Mouse (Mus musculus) forebrain, embryonic 15.5 days (tissue): ENCODE measurements around the gene Dvl3. TPM values are rescaled to one million over a fixed set of nuclear protein-coding genes. Genes with fewer than 3 reads are reported as not detected.
"Not testable (repeated sequence)": the region's sequence is repeated elsewhere in the genome, so short reads cannot be mapped to it uniquely, and the experiment has no call there.

Experiments used
- ATAC-seq: fragments of 200-750 bp; cut with Nextera tagmentation; replicated peaks from 2 replicates; pipeline ENCODE4 v1.8.0; 2017; ENCODE audit warnings: mild to moderate bottlenecking, moderate TSS enrichment, moderate library complexity
- H3K27ac ChIP-seq: fragments of 300-500 bp; sonication (generic); replicated peaks from 2 replicates; pipeline ENCODE4 v1.5.1; 2015; ENCODE audit warnings: mild to moderate bottlenecking, inconsistent platforms
- H3K27me3 ChIP-seq: fragments of 300-500 bp; sonication (generic); 2 replicates; pipeline ENCODE4 v1.6.1; 2015; ENCODE audit warnings: inconsistent platforms
- H3K36me3 ChIP-seq: fragments of 300-500 bp; sonication (generic); 2 replicates; pipeline ENCODE4 v1.6.1; 2015; ENCODE audit warnings: mild to moderate bottlenecking, inconsistent platforms
- H3K4me1 ChIP-seq: fragments of 300-500 bp; sonication (generic); 2 replicates; pipeline ENCODE4 v1.6.1; 2015; ENCODE audit warnings: inconsistent platforms
- H3K4me2 ChIP-seq: fragments of 300-500 bp; sonication (generic); replicated peaks from 2 replicates; pipeline ENCODE4 v1.6.1; 2015; ENCODE audit warnings: mild to moderate bottlenecking, inconsistent platforms
- H3K4me3 ChIP-seq: fragments of 300-500 bp; sonication (generic); 2 replicates; pipeline ENCODE4 v1.5.1; 2015; ENCODE audit warnings: mild to moderate bottlenecking, inconsistent platforms
- H3K9ac ChIP-seq: fragments of 300-500 bp; sonication (generic); replicated peaks from 2 replicates; pipeline ENCODE4 v1.6.1; 2015; ENCODE audit warnings: mild to moderate bottlenecking, inconsistent platforms
- H3K9me3 ChIP-seq: fragments of 300-500 bp; sonication (generic); 2 replicates; pipeline ENCODE4 v1.6.1; 2016; ENCODE audit warnings: inconsistent platforms
- WGBS: fragments of 180-500 bp; shearing (Covaris S2); methylation state at CpG from one replicate; pipeline ENCODE4 v1.1.7; 2015; ENCODE audit warnings: mixed read lengths; 5-methylcytosine and 5-hydroxymethylcytosine counted together
- polyA plus RNA-seq: library from polyadenylated mRNA; unstranded; fragments of >200 nt; fragmentation: Nextera tagmentation; extraction: Ambion mirVana; gene quantifications from 2 replicates; pipeline ENCODE4 v1.2.1, GENCODE M21; 2015

Dvl3 gene
- polyA plus RNA-seq, 1 experiment from 2014 or later = 33.7 TPM

DNA sequence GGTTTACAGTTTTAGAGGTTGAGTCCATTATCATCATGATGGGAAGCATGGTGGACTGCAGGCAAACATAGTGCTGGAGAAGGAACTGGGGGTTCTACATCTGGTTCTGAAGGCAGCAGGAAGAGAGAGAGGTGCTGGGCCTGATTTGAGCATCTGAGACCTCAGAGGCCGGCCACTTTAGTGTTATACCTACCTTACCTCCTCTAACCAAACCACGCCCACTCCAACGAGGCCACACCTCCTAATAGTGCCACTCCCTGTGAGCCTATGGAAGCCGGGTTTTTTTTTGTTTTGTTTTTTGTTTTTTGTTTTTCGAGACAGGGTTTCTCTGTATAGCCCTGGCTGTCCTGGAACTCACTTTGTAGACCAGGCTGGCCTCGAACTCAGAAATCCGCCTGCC is 33.1 kb upstream of the Dvl3 start:
- not testable (repeated sequence) for H3K9me3 ChIP-seq, ATAC-seq, H3K27ac ChIP-seq, H3K4me2 ChIP-seq, H3K4me1 ChIP-seq, H3K4me3 ChIP-seq, H3K9ac ChIP-seq, H3K36me3 ChIP-seq, H3K27me3 ChIP-seq
- WGBS = 91% methylated on average over 7 of the region's 7 CpGs

DNA sequence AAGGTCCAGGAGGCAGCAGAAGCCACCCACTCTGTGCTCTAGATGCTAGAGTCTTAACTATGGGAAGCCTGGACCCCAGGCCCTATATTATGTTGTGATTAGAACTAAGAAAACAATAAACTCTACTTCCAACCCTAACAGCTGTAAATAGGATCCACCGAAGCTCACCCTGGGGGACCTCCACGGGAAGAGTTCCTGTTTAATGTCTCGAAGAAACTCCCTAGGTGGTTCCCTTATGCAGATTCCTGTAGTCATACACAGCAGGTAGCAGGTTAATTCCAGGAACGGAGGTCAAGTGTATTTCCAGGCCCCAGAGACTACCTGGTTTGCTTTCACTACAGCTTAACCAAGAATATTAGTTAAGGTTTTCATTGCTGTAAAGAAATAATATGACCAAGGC is 31.7 kb upstream of the Dvl3 start:
- H3K27ac ChIP-seq = no peak overlapping the region
- no peaks in the 10 kb centered on the region for H3K36me3 ChIP-seq
- no peaks in the 10 kb centered on the region for H3K27me3 ChIP-seq
- no peak for ATAC-seq
- no peak overlapping the region for H3K4me3 ChIP-seq
- no peak overlapping the region for H3K4me2 ChIP-seq
- no peaks in the 10 kb centered on the region for H3K9me3 ChIP-seq
- no peaks in the 10 kb centered on the region for H3K4me1 ChIP-seq
- H3K9ac ChIP-seq = no peak overlapping the region
- 42% methylated on average over 4 of the region's 4 CpGs for WGBS

DNA sequence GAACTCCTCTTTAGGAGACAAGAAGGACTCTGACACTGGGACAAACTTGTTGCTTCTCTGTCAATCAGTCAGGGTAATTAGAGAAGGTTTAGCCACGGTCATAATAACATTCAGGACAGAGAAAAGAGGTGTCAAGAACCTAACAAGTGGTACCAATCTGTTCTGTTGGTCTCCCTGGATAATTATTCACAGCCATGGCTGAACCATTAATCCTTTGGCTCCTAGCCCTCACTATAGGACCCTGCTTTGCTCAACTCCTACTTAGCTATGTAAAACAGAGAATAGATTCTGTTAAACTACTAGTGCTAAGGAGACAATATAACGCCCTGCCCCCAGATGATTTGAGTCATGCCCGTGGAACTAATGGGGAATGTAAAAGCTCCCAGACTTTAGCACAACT is 30.7 kb upstream of the Dvl3 start:
- Histone ChIP-seq H3K4me2 (no peak overlapping the region), H3K9me3 (no peaks in the 10 kb centered on the region), H3K4me1 (no peaks in the 10 kb centered on the region), H3K4me3 (no peak overlapping the region), H3K27me3 (no peaks in the 10 kb centered on the region), H3K27ac (no peak overlapping the region), H3K36me3 (no peaks in the 10 kb centered on the region), H3K9ac (no peak overlapping the region)
- ATAC-seq = no peak
- WGBS = 44% methylated on average over 3 of the region's 3 CpGs

DNA sequence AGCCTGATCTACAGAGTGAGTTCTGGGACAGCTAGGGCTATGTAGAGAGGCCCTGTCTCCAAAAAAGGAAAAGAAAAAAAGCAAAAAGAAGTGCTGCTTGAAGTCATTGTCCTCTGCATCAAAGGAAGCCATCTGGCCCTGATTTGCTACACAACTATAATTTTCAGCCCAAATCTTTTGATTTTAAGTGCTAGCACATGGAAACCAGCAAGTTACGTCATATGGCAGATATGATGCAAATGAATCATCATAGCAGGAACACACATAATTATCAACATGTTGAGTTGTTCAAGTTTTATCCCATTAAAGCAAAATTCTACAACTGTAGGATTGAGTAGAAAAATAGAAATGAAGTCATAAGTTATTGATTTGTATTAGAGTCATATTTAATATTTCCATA is 28.6 kb upstream of the Dvl3 start:
- Histone ChIP-seq H3K4me2 (no peak overlapping the region), H3K4me1 (no peaks in the 10 kb centered on the region), H3K36me3 (no peaks in the 10 kb centered on the region), H3K4me3 (no peak overlapping the region), H3K9me3 (no peaks in the 10 kb centered on the region), H3K27ac (no peak overlapping the region), H3K9ac (no peak overlapping the region), H3K27me3 (no peaks in the 10 kb centered on the region)
- 86% methylated on average over 1 of the region's 1 CpGs for WGBS
- no peak for ATAC-seq

DNA sequence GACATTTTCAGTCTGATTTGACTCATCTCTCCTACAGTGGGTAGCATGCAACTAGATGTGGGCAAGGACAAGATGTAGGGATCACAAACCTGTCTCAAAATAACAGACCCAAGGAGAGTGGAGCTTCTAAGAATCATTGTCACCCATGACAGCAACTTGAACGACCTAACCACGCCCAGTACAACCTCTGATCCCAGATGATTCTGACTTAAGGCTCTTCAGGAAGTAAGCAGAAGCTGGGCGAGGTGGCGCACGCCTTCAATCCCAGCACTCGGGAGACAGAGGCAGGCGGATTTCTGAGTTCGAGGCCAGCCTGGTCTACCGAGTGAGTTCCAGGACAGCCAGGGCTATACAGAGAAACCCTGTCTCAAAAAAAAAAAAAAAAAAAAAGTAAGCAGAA is 28.0 kb upstream of the Dvl3 start:
- not testable (repeated sequence) for H3K27me3 ChIP-seq, ATAC-seq, H3K9me3 ChIP-seq, H3K4me3 ChIP-seq, H3K27ac ChIP-seq, H3K4me2 ChIP-seq, H3K4me1 ChIP-seq, H3K9ac ChIP-seq, H3K36me3 ChIP-seq
- WGBS = 86% methylated on average over 9 of the region's 9 CpGs

DNA sequence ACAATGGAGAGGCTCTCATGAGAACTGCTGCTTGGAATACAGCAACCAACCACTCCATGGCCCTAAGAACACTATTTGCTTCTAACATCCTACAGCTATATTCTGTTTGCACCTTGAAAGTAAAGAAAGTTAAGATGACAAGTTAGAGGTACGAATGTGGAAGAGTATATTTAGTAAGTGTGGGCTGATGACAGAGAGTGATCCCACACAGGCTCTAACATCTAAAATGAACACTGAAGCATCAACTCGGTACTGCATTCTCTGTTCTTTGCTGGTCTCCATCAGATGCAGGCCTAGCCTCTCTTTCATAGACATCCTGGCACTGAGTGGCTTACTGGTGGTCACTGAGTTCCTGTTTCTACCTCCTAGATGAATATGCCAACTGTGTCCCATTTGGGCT is 27.5 kb upstream of the Dvl3 start:
- Histone ChIP-seq H3K27ac (no peak overlapping the region), H3K4me3 (no peak overlapping the region), H3K4me2 (no peak overlapping the region), H3K9me3 (no peaks in the 10 kb centered on the region), H3K9ac (no peak overlapping the region), H3K4me1 (no peaks in the 10 kb centered on the region), H3K36me3 (no peaks in the 10 kb centered on the region), H3K27me3 (no peaks in the 10 kb centered on the region)
- no peak for ATAC-seq
- WGBS = 75% methylated on average over 2 of the region's 2 CpGs

DNA sequence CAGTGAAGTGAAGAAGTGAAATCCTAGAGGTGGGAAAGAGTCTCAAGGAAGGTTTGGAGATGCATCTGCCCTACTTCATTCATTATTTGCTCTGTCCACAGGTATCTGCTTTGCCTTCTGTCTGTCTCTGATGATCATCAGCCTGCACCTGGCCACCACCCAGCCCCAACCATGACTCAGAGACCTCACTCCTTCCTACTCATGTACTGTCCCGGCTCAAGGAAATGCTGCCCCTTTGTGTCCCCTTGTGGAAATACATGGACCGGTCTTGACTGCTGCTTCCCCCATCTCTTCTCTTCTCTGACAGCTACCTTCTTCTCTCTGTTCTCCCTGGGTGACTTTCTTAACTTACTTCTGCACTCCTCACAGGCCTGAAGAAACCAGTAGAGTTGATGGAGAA is 26.2 kb upstream of the Dvl3 start:
- H3K4me1 ChIP-seq = no peaks in the 10 kb centered on the region
- H3K4me2 ChIP-seq = no peak overlapping the region
- 57% methylated on average over 2 of the region's 2 CpGs for WGBS
- H3K27ac ChIP-seq = no peak overlapping the region
- H3K27me3 ChIP-seq = no peaks in the 10 kb centered on the region
- H3K9me3 ChIP-seq = no peaks in the 10 kb centered on the region
- H3K36me3 ChIP-seq = no peaks in the 10 kb centered on the region
- no peak for ATAC-seq
- no peak overlapping the region for H3K9ac ChIP-seq
- H3K4me3 ChIP-seq = no peak overlapping the region

DNA sequence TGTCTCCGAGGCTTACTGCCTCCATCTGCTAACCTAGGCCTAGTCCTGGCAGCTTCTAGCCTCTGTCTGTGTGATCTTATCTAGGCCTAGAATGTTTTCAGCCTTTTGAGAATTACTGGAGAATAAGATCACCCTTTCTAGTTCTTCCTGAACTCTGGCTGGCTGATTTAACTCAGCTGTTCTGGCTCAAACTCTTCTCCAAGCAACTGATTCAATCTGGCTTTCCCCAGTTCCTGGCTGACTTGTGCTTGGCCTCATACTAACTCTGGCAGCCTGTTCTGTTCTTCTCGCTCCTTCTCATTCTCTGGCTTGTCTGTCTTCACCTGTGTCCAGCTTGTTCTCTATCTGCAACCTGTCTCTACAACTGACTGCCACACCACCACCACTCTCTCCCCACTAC is 25.5 kb upstream of the Dvl3 start:
- no peak for ATAC-seq
- no peaks in the 10 kb centered on the region for H3K4me1 ChIP-seq
- H3K27me3 ChIP-seq = 0 out of 2 replicates have a peak, but pooled peaks cover 6% of the 10 kb centered on the region
- no peak overlapping the region for H3K27ac ChIP-seq
- H3K4me2 ChIP-seq = no peak overlapping the region
- H3K4me3 ChIP-seq = no peak overlapping the region
- no peak overlapping the region for H3K9ac ChIP-seq
- H3K9me3 ChIP-seq = no peaks in the 10 kb centered on the region
- no peaks in the 10 kb centered on the region for H3K36me3 ChIP-seq
- 84% methylated on average over 2 of the region's 2 CpGs for WGBS

DNA sequence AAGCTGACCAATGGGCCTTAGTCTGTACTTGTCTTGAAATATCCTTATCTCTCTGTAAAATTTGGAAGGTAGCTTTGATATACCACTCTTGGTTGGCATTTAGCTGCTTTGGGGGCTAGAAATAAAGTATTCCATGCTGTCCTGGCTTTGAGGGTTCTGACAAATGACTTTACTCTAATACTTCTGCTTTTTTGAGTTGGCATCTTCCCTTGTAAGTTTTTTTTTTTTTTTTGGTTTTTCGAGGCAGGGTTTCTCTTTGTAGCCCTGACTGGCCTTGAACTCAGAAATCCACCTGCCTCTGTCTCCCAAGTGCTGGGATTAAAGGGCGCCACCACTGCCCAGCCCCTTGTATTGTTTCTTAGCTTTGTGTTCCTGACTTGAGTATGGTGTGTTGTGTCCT is 23.3 kb upstream of the Dvl3 start:
- no peak overlapping the region for H3K9ac ChIP-seq
- H3K4me1 ChIP-seq = peaks cover 13% of the 10 kb centered on the region
- no peak for ATAC-seq
- 0 out of 2 replicates have a peak, but pooled peaks cover 15% of the 10 kb centered on the region for H3K27me3 ChIP-seq
- 78% methylated on average over 2 of the region's 2 CpGs for WGBS
- H3K4me2 ChIP-seq = no peak overlapping the region
- no peak overlapping the region for H3K4me3 ChIP-seq
- H3K9me3 ChIP-seq = no peaks in the 10 kb centered on the region
- no peak overlapping the region for H3K27ac ChIP-seq
- no peaks in the 10 kb centered on the region for H3K36me3 ChIP-seq

DNA sequence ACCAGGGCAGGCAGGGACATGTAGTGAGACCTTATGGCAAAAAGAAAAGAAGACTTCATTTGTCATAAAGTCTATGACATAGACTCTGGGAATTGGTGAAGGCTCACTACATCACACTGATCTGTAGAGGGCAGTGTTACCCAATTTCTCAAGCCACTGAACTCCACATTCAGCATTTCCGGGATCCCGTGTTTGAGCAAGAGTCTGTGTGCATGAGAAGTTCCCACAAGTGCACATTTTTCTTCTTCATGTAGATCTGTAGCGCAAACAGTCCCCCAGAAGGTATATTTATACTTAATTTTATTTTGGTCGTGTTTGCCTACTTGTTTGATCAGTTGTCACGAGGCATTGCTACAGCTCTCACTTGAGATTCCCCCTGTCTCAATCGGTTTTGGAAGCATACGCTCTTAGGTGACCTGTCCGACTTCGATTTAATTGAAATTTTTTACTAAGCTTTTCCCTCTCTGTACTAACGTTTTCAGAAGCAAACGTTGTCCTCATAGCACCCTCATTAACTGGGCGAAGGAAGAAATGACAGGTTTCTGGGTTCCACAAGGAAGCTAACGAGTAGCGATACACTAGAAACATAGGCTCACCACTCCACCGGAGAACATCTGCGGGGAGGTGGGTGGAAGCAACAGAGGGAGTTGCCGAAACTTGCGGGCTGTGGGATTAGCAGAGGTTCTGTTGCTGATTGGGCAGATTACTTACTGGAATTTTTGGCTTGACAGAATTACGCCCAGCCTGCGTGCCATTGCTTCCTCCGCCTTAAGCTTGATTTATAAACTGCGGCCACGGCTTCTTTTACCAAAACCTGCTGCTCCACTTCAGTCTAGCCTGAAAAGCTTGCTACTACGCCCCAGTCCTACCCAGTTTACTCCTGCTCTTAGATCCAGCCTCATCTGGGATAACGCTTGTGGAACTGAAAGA is 19.8 kb upstream of the Dvl3 start:
- peaks cover 23% of the 10 kb centered on the region for H3K4me1 ChIP-seq
- WGBS = 21% methylated on average over 25 of the region's 25 CpGs
- ATAC-seq = peak; percentile 46
- H3K9ac ChIP-seq = no peak overlapping the region
- H3K27ac ChIP-seq = no peak overlapping the region
- H3K36me3 ChIP-seq = peaks cover 10% of the 10 kb centered on the region
- peak overlapping the region; percentile 20 for H3K4me3 ChIP-seq
- no peaks in the 10 kb centered on the region for H3K9me3 ChIP-seq
- H3K4me2 ChIP-seq = peak overlapping the region; percentile 41
- H3K27me3 ChIP-seq = 0 out of 2 replicates have a peak, but pooled peaks cover 15% of the 10 kb centered on the region

DNA sequence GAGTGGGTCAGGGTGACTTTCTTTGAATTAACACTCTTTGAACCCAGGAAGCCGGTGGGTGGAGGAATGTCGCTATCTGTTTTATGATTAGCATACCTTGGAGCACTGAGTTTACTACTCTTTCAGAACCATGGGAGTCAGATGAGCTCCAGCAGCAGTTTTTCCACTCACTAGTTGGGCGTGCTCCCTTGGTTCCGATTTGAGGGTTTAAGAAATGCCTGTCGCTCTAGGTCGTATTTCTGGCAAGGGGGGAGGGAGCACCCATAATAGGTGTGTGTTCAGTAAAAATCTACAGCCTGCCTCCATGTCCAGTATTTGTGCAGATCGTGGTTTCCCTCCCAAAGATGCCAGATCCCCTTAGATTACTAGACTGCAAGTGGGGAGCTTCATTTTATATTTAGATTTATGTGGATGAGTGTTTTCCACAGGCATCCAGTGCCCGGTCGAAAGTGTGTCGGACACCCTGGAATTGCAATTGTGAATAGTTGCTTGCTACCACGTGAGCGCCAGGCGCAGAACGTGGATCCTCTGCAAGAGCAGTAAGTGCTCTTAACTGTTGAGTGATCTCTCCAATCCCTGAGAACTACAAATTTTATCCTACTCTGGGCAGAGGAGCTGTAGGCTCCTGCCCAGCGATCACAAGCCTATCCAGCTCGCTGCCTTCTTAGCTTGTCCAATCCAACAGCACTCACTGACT is 18.7 kb upstream of the Dvl3 start:
- H3K4me2 ChIP-seq = peak overlapping the region; percentile 85
- peaks cover 23% of the 10 kb centered on the region for H3K4me1 ChIP-seq
- H3K9ac ChIP-seq = peak overlapping the region; percentile 93
- H3K27ac ChIP-seq = peak overlapping the region; percentile 85
- peak overlapping the region; percentile 81 for H3K4me3 ChIP-seq
- ATAC-seq = no peak
- H3K36me3 ChIP-seq = peaks cover 22% of the 10 kb centered on the region
- 0 out of 2 replicates have a peak, but pooled peaks cover 15% of the 10 kb centered on the region for H3K27me3 ChIP-seq
- 11% methylated on average over 16 of the region's 16 CpGs for WGBS
- no peaks in the 10 kb centered on the region for H3K9me3 ChIP-seq

DNA sequence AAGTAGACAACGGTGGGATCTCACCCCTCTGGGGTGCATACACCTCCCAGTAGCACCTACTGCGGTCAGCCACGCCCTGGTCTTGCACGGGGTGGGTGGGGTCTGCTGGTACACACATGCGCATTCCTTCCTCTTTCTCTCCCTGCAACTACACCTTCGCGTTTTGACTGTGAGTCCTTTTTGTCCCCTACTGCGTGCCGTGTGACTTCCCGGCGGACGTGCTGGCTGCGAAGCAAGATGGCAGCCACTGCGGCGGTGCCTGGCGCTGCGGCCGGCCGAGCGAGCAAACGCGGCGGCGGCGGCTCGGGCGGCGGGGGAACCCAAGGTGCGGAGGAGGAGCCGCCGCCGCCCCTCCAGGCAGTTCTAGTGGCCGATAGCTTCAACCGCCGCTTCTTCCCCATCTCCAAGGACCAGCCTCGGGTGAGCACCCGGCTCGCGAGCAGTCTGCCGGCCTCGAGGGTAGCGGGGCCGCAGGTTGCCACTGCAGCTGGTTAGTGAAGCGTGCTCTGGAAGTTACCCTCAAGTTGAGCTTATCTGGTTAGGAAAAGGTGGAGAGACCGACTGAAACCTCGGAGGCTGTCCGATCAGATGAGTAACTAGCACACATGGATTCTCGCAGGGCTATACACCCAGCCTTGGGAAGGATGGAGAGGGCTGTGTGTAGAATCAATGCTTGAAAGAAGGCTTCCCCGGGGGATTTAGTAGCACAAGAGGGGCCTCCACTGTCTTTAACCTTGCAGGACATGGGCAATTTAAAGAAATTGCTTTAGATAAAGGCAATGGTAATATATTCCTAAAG is 17.9 kb upstream of the Dvl3 start, which contains the start of gene Eif2b5:
TSS of gene Eif2b5 (plus strand) at position 141 of the 799 bp plus-strand sequence.
- peak within 1 kb of the TSS; percentile 81 for H3K4me3 ChIP-seq
- H3K36me3 ChIP-seq = peaks cover 30% of the 10 kb centered on the region
- peak within 1 kb of the TSS; percentile 85 for H3K4me2 ChIP-seq
- H3K27me3 ChIP-seq = 0 out of 2 replicates have a peak, but pooled peaks cover 15% of the 10 kb centered on the region
- peak; percentile 95 for ATAC-seq
- peak within 1 kb of the TSS; percentile 93 for H3K9ac ChIP-seq
- under 1% methylated on average over 49 of the region's 49 CpGs for WGBS
- peak within 1 kb of the TSS; percentile 85 for H3K27ac ChIP-seq
- no peaks in the 10 kb centered on the region for H3K9me3 ChIP-seq
- H3K4me1 ChIP-seq = peaks cover 23% of the 10 kb centered on the region
